Mouse (Mus musculus) limb, embryonic 11.5 days (tissue): Measurements from ENCODE around the gene Aqp3. TPM values are rescaled to one million over a fixed set of nuclear protein-coding genes. Genes with fewer than 3 reads are reported as not detected.

ENCODE experiments used
- ATAC-seq: fragments of 200-750 bp; cut with Nextera tagmentation; 2 replicates; pipeline ENCODE4 v1.8.0; 2017; ENCODE audit warnings: low read depth; ENCODE audit not compliant: insufficient number of reproducible peaks, low FRiP score, low TSS enrichment
- DNase-seq: peaks from one replicate; pipeline ENCODE4 v3.0.0-alpha.2; 2015; ENCODE audit warnings: low spot score
- H3K27ac ChIP-seq: fragments of 300-500 bp; sonication (generic); replicated peaks from 2 replicates; pipeline ENCODE4 v1.5.1; 2014; ENCODE audit warnings: low read depth, mild to moderate bottlenecking, low read length
- H3K27me3 ChIP-seq: fragments of 300-500 bp; sonication (generic); 2 replicates; pipeline ENCODE4 v1.6.1; 2014; ENCODE audit warnings: mild to moderate bottlenecking, low read length, mixed read lengths; ENCODE audit not compliant: control insufficient read depth, insufficient read depth
- H3K36me3 ChIP-seq: fragments of 300-500 bp; sonication (generic); 2 replicates; pipeline ENCODE4 v1.6.1; 2014; ENCODE audit warnings: mild to moderate bottlenecking, low read length, moderate library complexity, mixed read lengths; ENCODE audit not compliant: control insufficient read depth, insufficient read depth
- H3K4me1 ChIP-seq: fragments of 300-500 bp; sonication (generic); 2 replicates; pipeline ENCODE4 v1.6.1; 2014; ENCODE audit warnings: low read length, mixed read lengths; ENCODE audit not compliant: control insufficient read depth, insufficient read depth
- H3K4me2 ChIP-seq: fragments of 300-500 bp; sonication (generic); 2 replicates; pipeline ENCODE4 v1.6.1; 2014; ENCODE audit warnings: low read depth, mild to moderate bottlenecking, moderate library complexity; ENCODE audit not compliant: severe bottlenecking
- H3K4me3 ChIP-seq: fragments of 300-500 bp; sonication (generic); 2 replicates; pipeline ENCODE4 v1.5.1; 2014; ENCODE audit warnings: low read depth, low read length
- H3K9ac ChIP-seq: fragments of 300-500 bp; sonication (generic); 2 replicates; pipeline ENCODE4 v1.6.1; 2014; ENCODE audit warnings: mild to moderate bottlenecking, low read length
- H3K9me3 ChIP-seq: fragments of 300-500 bp; sonication (generic); 2 replicates; pipeline ENCODE4 v1.6.1; 2016; ENCODE audit warnings: low read length; ENCODE audit not compliant: control insufficient read depth
- WGBS: fragments of 180-500 bp; shearing (Covaris S2); extraction: QIAGEN DNeasy Blood & Tissue Kit; methylation state at CpG from one replicate; pipeline ENCODE4 v1.1.7; 2014; 5-methylcytosine and 5-hydroxymethylcytosine counted together
- polyA plus RNA-seq: library from polyadenylated mRNA; unstranded; fragments of >200 nt; fragmentation: Nextera tagmentation; extraction: Ambion mirVana; gene quantifications from 2 replicates; pipeline ENCODE4 v1.2.1, GENCODE M21; 2014

Aqp3 gene
- polyA plus RNA-seq, 1 experiment from 2014 or later = 1.2 TPM

- Histone ChIP-seq H3K9ac (no peak overlapping the region), H3K36me3 (peaks cover 40% of the 10 kb centered on the region), H3K27me3 (no peaks in the 10 kb centered on the region), H3K4me2 (no peak overlapping the region), H3K4me3 (no peak overlapping the region), H3K4me1 (no peaks in the 10 kb centered on the region), H3K27ac (no peak overlapping the region), H3K9me3 (no peaks in the 10 kb centered on the region)
- 86% methylated on average over 6 of the region's 6 CpGs for WGBS
- DNase-seq (no peak), ATAC-seq (no peak)
These were observed 17.1 kb upstream of the Aqp3 start for GRCm38 (mm10) chr4:41115074-41115473.

DNA sequence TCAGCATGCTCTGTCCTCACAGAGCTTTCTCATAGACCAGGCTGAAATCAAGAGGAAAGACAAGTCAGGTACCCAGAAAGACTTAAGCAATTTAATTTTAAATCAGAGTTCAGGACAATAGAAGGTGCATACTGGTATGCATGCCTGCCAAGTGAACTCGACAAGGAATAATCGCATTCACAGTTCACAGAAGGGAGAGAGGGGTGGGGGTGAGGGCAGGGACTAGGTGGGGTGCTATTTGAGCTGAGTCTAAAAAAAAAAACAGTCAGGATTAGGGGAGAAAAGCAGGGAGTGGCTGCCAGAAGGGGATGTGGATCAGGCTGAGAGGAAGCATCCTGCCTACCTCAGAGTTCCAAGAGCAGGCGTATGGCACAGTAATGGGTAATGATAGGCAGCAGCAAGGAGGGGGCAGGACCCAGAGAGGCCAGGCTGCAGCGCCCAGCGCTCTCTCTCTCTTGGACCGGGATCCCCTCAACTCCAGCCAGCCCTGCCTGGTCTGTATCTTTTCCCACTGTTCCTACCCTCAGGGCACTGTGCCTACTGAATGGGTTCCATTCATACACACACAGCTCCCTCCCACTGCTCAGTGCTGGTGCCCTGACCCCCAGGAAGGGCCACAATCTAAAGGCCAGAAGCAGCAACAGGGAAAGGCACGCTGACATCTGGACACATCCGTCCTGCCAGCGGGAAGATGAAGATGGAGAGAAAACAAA is 16.5 kb upstream of the Aqp3 start:
- no peak overlapping the region for H3K9ac ChIP-seq
- WGBS = 92% methylated on average over 9 of the region's 9 CpGs
- no peak overlapping the region for H3K4me3 ChIP-seq
- H3K36me3 ChIP-seq = peaks cover 34% of the 10 kb centered on the region
- no peak overlapping the region for H3K27ac ChIP-seq
- DNase-seq (no peak), ATAC-seq (no peak)
- H3K4me2 ChIP-seq = no peak overlapping the region
- H3K4me1 ChIP-seq = no peaks in the 10 kb centered on the region
- H3K9me3 ChIP-seq = no peaks in the 10 kb centered on the region
- no peaks in the 10 kb centered on the region for H3K27me3 ChIP-seq

DNA sequence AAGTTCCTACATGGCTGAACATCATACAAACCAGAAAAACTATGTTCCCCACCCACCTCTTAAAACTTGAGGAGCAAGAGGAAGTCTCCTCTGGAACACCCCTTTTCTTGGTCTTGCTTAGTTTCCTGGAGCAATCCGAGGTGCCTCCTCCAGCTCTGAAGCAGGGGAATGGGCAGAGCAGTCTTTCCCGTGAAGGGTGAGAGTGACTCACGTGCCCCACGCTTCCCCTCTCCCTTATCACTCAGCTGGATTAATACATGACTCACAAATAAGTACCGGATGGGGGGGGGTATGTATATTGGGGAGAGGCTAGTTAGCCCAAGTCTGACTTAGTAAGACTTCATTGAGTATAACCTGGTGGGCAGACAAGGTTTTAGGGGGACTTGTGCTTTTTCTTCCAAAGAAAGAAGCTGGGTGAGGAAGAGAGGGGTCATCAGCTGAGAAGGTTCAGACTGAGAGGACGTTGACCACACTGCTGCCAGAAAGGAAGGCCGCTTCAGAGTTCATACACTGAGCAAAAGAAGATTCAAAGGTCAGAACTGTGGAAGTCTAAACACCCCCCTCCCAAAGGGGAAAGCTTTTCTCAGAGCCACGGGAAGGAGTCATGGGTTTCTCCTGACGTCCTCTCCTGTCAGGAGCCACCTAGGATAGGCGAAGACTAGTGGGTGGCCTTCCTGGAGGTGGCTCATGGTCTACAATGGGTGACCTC is 10.9 kb upstream of the Aqp3 start:
- H3K9ac ChIP-seq = no peak overlapping the region
- no peaks in the 10 kb centered on the region for H3K36me3 ChIP-seq
- no peak overlapping the region for H3K27ac ChIP-seq
- WGBS = 87% methylated on average over 10 of the region's 10 CpGs
- no peak overlapping the region for H3K4me3 ChIP-seq
- no peak for DNase-seq
- no peak for ATAC-seq
- no peaks in the 10 kb centered on the region for H3K4me1 ChIP-seq
- no peak overlapping the region for H3K4me2 ChIP-seq
- H3K27me3 ChIP-seq = no peaks in the 10 kb centered on the region
- no peaks in the 10 kb centered on the region for H3K9me3 ChIP-seq

- H3K9me3 ChIP-seq = no peaks in the 10 kb centered on the region
- H3K4me2 ChIP-seq = no peak overlapping the region
- H3K27me3 ChIP-seq = no peaks in the 10 kb centered on the region
- 76% methylated on average over 4 of the region's 4 CpGs for WGBS
- H3K4me3 ChIP-seq = no peak overlapping the region
- no peak overlapping the region for H3K27ac ChIP-seq
- H3K36me3 ChIP-seq = no peaks in the 10 kb centered on the region
- H3K9ac ChIP-seq = no peak overlapping the region
- H3K4me1 ChIP-seq = no peaks in the 10 kb centered on the region
- ATAC-seq (no peak), DNase-seq (no peak)
These were observed 9.5 kb upstream of the Aqp3 start for GRCm38 (mm10) chr4:41107440-41107839.

- no peak overlapping the region for H3K4me3 ChIP-seq
- no peak overlapping the region for H3K4me2 ChIP-seq
- H3K9ac ChIP-seq = no peak overlapping the region
- no peaks in the 10 kb centered on the region for H3K36me3 ChIP-seq
- H3K27ac ChIP-seq = no peak overlapping the region
- peaks cover 7% of the 10 kb centered on the region; the same call in 1 of the 2 replicates for H3K4me1 ChIP-seq
- no peak for ATAC-seq
- no peak for DNase-seq
- H3K9me3 ChIP-seq = no peaks in the 10 kb centered on the region
- peaks cover 8% of the 10 kb centered on the region for H3K27me3 ChIP-seq
These were observed 4.9 kb upstream of the Aqp3 start for GRCm38 (mm10) chr4:41102901-41103300.

- Histone ChIP-seq H3K4me2 (no peak overlapping the region), H3K36me3 (no peaks in the 10 kb centered on the region), H3K4me1 (peaks cover 9% of the 10 kb centered on the region; the same call in 1 of the 2 replicates), H3K4me3 (no peak overlapping the region), H3K27ac (no peak overlapping the region), H3K27me3 (peaks cover 17% of the 10 kb centered on the region), H3K9ac (no peak overlapping the region), H3K9me3 (no peaks in the 10 kb centered on the region)
- no peak for ATAC-seq
- no peak for DNase-seq
- WGBS = 53% methylated on average over 1 of the region's 1 CpGs
These were observed 3.0 kb upstream of the Aqp3 start for GRCm38 (mm10) chr4:41100986-41101385.

GRCm38 (mm10) chr4:41098577-41098951 is 581 bp upstream of the Aqp3 start:
- WGBS = 21% methylated on average over 11 of the region's 11 CpGs
- peaks cover 9% of the 10 kb centered on the region; the same call in 1 of the 2 replicates for H3K4me1 ChIP-seq
- no peaks in the 10 kb centered on the region for H3K9me3 ChIP-seq
- H3K4me3 ChIP-seq = peak overlapping the region; percentile 41
- peak; percentile 40 for DNase-seq
- no peak overlapping the region for H3K9ac ChIP-seq
- H3K36me3 ChIP-seq = no peaks in the 10 kb centered on the region
- peaks cover 17% of the 10 kb centered on the region for H3K27me3 ChIP-seq
- ATAC-seq = no peak
- H3K27ac ChIP-seq = no peak overlapping the region
- peak overlapping the region; percentile 74 for H3K4me2 ChIP-seq

DNA sequence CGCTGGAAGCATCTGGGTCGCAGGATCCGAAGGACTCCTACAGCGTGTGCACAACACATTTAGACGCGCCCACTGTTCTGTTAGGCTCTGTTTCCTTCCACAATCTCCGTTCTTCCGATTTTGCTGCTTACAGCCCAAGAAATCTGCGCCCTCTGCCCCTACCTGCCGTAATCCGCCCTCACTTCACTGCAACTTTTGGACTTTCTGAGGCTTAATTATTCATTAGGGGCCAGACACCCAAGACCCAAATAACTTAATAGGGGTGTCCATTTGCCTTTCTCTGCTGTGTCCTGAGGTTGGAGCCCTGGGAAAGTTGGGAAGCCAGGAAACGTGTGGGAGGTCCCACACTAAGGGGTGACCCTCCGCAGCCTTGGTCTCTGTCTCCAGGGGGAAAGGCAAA is 602 bp downstream of the Aqp3 start:
- Histone ChIP-seq H3K9ac (no peak overlapping the region), H3K4me2 (peak overlapping the region; percentile 74; the same call in 1 of the 2 replicates), H3K36me3 (no peaks in the 10 kb centered on the region), H3K27me3 (peaks cover 17% of the 10 kb centered on the region), H3K4me3 (no peak overlapping the region), H3K9me3 (no peaks in the 10 kb centered on the region), H3K4me1 (peaks cover 9% of the 10 kb centered on the region; the same call in 1 of the 2 replicates), H3K27ac (no peak overlapping the region)
- no peak for ATAC-seq
- WGBS = 42% methylated on average over 13 of the region's 13 CpGs
- no peak for DNase-seq
